Mouse (Mus musculus): Measurements from ENCODE around the gene Psmd12.

- no peak for TF ChIP-seq CTCF (IDR thresholded peaks at IDR 0.05; ENCODE audit: low read depth)
- TF ChIP-seq EP300 (optimal IDR thresholded peaks at IDR 0.05): no peak
Measured at GRCm38 (mm10) chr11:107443121-107444095, 35.9 kb upstream of the Psmd12 start.
